Mouse (Mus musculus) midbrain, embryonic 15.5 days (tissue): Measurements from ENCODE around the gene Ide. TPM values are rescaled to one million over a fixed set of nuclear protein-coding genes. Genes with fewer than 3 reads are reported as not detected.
"Not testable (repeated sequence)": the region's sequence is repeated elsewhere in the genome, so short reads cannot be mapped to it uniquely, and the experiment has no call there.

Experiments used
- ATAC-seq: fragments of 200-750 bp; cut with Nextera tagmentation; replicated peaks from 2 replicates; pipeline ENCODE4 v1.8.0; 2017; ENCODE audit warnings: moderate TSS enrichment
- H3K27ac ChIP-seq: fragments of 300-500 bp; sonication (generic); 2 replicates; pipeline ENCODE4 v1.5.1; 2015; ENCODE audit warnings: mild to moderate bottlenecking, inconsistent platforms
- H3K27me3 ChIP-seq: fragments of 300-500 bp; sonication (generic); replicated peaks from 2 replicates; pipeline ENCODE4 v1.6.1; 2015; ENCODE audit warnings: inconsistent platforms
- H3K36me3 ChIP-seq: fragments of 300-500 bp; sonication (generic); replicated peaks from 2 replicates; pipeline ENCODE4 v1.6.1; 2015; ENCODE audit warnings: inconsistent platforms
- H3K4me1 ChIP-seq: fragments of 300-500 bp; sonication (generic); 2 replicates; pipeline ENCODE4 v1.6.1; 2015; ENCODE audit warnings: inconsistent platforms
- H3K4me2 ChIP-seq: fragments of 300-500 bp; sonication (generic); 2 replicates; pipeline ENCODE4 v1.6.1; 2015; ENCODE audit warnings: inconsistent platforms, mild to moderate bottlenecking, moderate library complexity
- H3K4me3 ChIP-seq: fragments of 300-500 bp; sonication (generic); 2 replicates; pipeline ENCODE4 v1.5.1; 2015; ENCODE audit warnings: mild to moderate bottlenecking, inconsistent platforms
- H3K9ac ChIP-seq: fragments of 300-500 bp; sonication (generic); 2 replicates; pipeline ENCODE4 v1.6.1; 2015; ENCODE audit warnings: mild to moderate bottlenecking, inconsistent platforms
- H3K9me3 ChIP-seq: fragments of 300-500 bp; sonication (generic); 2 replicates; pipeline ENCODE4 v1.6.1; 2016; ENCODE audit warnings: inconsistent platforms
- WGBS: fragments of 180-500 bp; shearing (Covaris S2); methylation state at CpG from one replicate; pipeline ENCODE4 v1.1.7; 2015; ENCODE audit warnings: mixed read lengths; 5-methylcytosine and 5-hydroxymethylcytosine counted together
- polyA plus RNA-seq: library from polyadenylated mRNA; unstranded; fragments of >200 nt; fragmentation: Nextera tagmentation; extraction: Ambion mirVana; gene quantifications from 2 replicates; pipeline ENCODE4 v1.2.1, GENCODE M21; 2015

Ide gene
- polyA plus RNA-seq, 1 experiment from 2014 or later: 39.0 TPM

GRCm38 (mm10) chr19:37232598-37232997 lies 105.1 kb downstream of the Ide start:
- not testable (repeated sequence) for ATAC-seq, H3K4me2 ChIP-seq, H3K36me3 ChIP-seq, H3K27ac ChIP-seq, H3K9ac ChIP-seq, H3K4me3 ChIP-seq, H3K9me3 ChIP-seq, H3K27me3 ChIP-seq
- WGBS: 80% methylated on average over 9 of the region's 9 CpGs
- H3K4me1 ChIP-seq: peaks cover 10% of the 10 kb centered on the region

GRCm38 (mm10) chr19:37225197-37225862 lies 112.3 kb downstream of the Ide start:
- Histone ChIP-seq H3K27me3 (no peaks in the 10 kb centered on the region), H3K4me1 (no peaks in the 10 kb centered on the region), H3K4me2 (no peak overlapping the region), H3K4me3 (no peak overlapping the region), H3K9me3 (no peaks in the 10 kb centered on the region), H3K9ac (no peak overlapping the region), H3K27ac (no peak overlapping the region), H3K36me3 (peaks cover 9% of the 10 kb centered on the region; the same call in 1 of the 2 replicates)
- no peak for ATAC-seq
- WGBS: 84% methylated on average over 6 of the region's 6 CpGs

Other genes with a start within 250 kb of the Ide start
- 101 and 103 TPM in 2 replicates for gene March5, start 130.3 kb downstream of the Ide start, polyA plus RNA-seq
- gene Cpeb3, start 129.3 kb downstream of the Ide start, polyA plus RNA-seq: 14.1 and 15.1 TPM in 2 replicates
- gene Kif11, start 38.6 kb upstream of the Ide start, polyA plus RNA-seq: 8.4 and 11.3 TPM in 2 replicates
- gene Hhex, start 97.0 kb upstream of the Ide start, polyA plus RNA-seq: 5.1 and 5.2 TPM in 2 replicates
- gene Exoc6, start 212.6 kb upstream of the Ide start, polyA plus RNA-seq: 19.6 and 22.1 TPM in 2 replicates